Mouse (Mus musculus): ENCODE data around the gene Abcb6.

DNA sequence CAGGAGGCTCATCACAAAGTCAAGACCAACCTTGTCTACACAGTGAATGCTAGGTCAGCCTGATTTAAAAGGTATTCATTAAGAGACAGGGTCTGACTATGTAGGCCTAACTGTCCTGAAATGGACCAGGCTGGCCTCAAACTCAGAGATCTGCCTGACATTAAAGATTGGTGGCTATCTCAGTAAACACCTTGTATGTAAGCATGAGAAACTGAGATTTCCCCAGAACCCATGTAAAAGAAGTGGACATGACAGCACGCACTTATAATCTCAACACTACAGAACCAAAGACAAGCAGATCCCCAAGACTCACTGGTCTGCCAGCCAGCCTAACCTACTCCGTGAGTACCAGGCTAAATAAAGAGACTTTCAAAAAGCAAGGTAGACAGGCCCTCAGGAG lies 41.7 kb downstream of the Abcb6 start:
- TF ChIP-seq CTCF (IDR thresholded peaks at IDR 0.05; ENCODE audit: low read depth) (no peak), EP300 (IDR thresholded peaks at IDR 0.05; ENCODE audit: low read depth) (peak; percentile 84)
